Mouse (Mus musculus): ENCODE measurements around the gene Rps27l. TPM values are rescaled to one million over a fixed set of nuclear protein-coding genes. Genes with fewer than 3 reads are reported as not detected.

Rps27l gene
- total and polyA plus RNA-seq, 3 experiments, result 469 to 502 TPM; not detected in 1

DNA sequence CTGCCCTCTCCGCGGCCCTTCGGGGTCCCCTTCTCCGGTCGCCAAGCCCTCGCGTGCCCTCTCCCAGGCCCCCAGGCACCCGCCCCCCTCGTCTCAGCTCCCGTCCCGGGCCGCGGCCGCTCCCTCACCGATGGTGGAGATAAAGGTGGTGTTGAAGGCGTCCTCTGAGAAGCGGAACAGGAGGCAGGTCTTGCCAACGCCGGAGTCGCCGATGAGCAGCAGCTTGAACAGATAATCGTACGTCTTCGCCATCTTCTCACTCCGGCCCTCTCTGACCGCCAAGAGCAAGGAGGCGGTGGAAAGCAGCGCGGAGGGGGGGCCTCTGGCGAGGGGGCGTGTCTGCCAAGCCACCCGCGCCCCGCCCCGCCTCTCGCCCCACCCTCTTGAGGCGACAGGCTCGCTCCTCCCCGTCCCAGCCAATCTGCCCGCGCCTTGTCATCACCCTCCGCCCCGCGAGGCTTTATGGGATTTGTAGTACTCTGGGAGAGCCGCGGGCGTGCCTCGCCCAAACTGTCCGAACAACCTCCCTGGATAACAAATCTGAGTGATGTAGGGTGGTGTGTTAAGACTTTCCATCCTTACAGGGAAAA lies 26.4 kb upstream of the Rps27l start, which contains the start of gene Rab8b (continued):
- TF ChIP-seq MXI1 (IDR thresholded peaks at IDR 0.05; ENCODE audit: low read depth, low read length) (peak; percentile 85), JUND (IDR thresholded peaks at IDR 0.05; ENCODE audit: low read depth, low read length) (no peak), ELF1 (IDR thresholded peaks at IDR 0.05; ENCODE audit: low read depth, low read length) (peak; percentile 31; the same call in 1 of the 2 replicates), EP300 (IDR thresholded peaks at IDR 0.05; ENCODE audit: low read depth in 1 of 2, low read length in 2 of 2) (no peak), ETS1 (IDR thresholded peaks at IDR 0.05; ENCODE audit: low read depth, low read length) (no peak), USF2 (IDR thresholded peaks at IDR 0.05; ENCODE audit: borderline replicate concordance in 1 of 2, insufficient read depth in 1 of 2, low read depth in 1 of 2, low read length in 2 of 2) (no peak), MEF2A (IDR thresholded peaks at IDR 0.05; ENCODE audit: extremely low read depth, insufficient replicate concordance, low read depth, low read length, poor library complexity, severe bottlenecking) (no peak), SMC3 (IDR thresholded peaks at IDR 0.05; ENCODE audit: low read depth, low read length) (no peak), GABPA (IDR thresholded peaks at IDR 0.05; ENCODE audit: low read depth, low read length) (no peak), TAL1 (IDR thresholded peaks at IDR 0.05; ENCODE audit: low read length) (no peak), MAZ (IDR thresholded peaks at IDR 0.05; ENCODE audit: low read depth, low read length) (peak; percentile 83; the same call in 1 of the 2 replicates)

GRCm38 (mm10) chr9:66919981-66920380 lies 25.9 kb upstream of the Rps27l start:
- H3K27ac ChIP-seq (ENCODE audit: control insufficient read depth, low read depth, low read length), result no peak overlapping the region
- peaks cover 0 to 42% of the 10 kb centered on the region in 2 experiments; a peak in 2 of 4 replicates for H3K36me3 ChIP-seq (ENCODE audit: control insufficient read depth in 1 of 2, insufficient read depth in 2 of 2, low read length in 2 of 2)
- H3K9me3 ChIP-seq (replicated peaks; ENCODE audit: insufficient read depth, low read length), result no peaks in the 10 kb centered on the region
- peaks cover 25% of the 10 kb centered on the region in 2 experiments for H3K4me1 ChIP-seq (ENCODE audit: control insufficient read depth in 1 of 2, insufficient read depth in 2 of 2, low read length in 2 of 2)
- peak overlapping the region; percentile 53 to 67 for H3K4me3 ChIP-seq (ENCODE audit: control insufficient read depth in 1 of 2, insufficient read depth in 1 of 2, low read depth in 2 of 2, low read length in 2 of 2)
- peaks cover 20% of the 10 kb centered on the region for H3K79me2 ChIP-seq (ENCODE audit: control insufficient read depth, insufficient read depth, low read length, poor library complexity)
- TF ChIP-seq ZC3H11A (IDR thresholded peaks at IDR 0.05; ENCODE audit: low read depth, low read length) (no peak), HCFC1 (IDR thresholded peaks at IDR 0.05; ENCODE audit: low read depth, low read length) (no peak), MAZ (IDR thresholded peaks at IDR 0.05; ENCODE audit: low read depth, low read length) (no peak), MAFK (IDR thresholded peaks at IDR 0.05; ENCODE audit: borderline replicate concordance, low read depth, low read length) (no peak), TAL1 (IDR thresholded peaks at IDR 0.05; ENCODE audit: low read length) (no peak), ELF1 (IDR thresholded peaks at IDR 0.05; ENCODE audit: low read depth, low read length) (no peak), MYC (IDR thresholded peaks at IDR 0.05; ENCODE audit: low read depth, low read length) (no peak), MAX (IDR thresholded peaks at IDR 0.05; ENCODE audit: low read length) (no peak), MYB (IDR thresholded peaks at IDR 0.05; ENCODE audit: low read depth, low read length) (no peak), TBP (IDR thresholded peaks at IDR 0.05; ENCODE audit: low read depth, low read length) (no peak), ZMIZ1 (IDR thresholded peaks at IDR 0.05; ENCODE audit: low read depth, low read length) (no peak), NELFE (IDR thresholded peaks at IDR 0.05; ENCODE audit: low read depth, low read length) (no peak), CTCF (IDR thresholded peaks at IDR 0.05 in 2 of 3, conservative IDR thresholded peaks at IDR 0.05 in 1 of 3; ENCODE audit: control insufficient read depth in 1 of 3, insufficient read depth in 1 of 3, low read depth in 2 of 3, low read length in 3 of 3, poor library complexity in 1 of 3, severe bottlenecking in 1 of 3) (no peak), ETS1 (IDR thresholded peaks at IDR 0.05; ENCODE audit: low read depth, low read length) (no peak), POLR2AphosphoS5 (IDR thresholded peaks at IDR 0.05; ENCODE audit: borderline replicate concordance, low read depth, low read length) (no peak), UBTF (IDR thresholded peaks at IDR 0.05; ENCODE audit: borderline replicate concordance, insufficient read depth, low read depth, low read length) (no peak), ZKSCAN1 (IDR thresholded peaks at IDR 0.05; ENCODE audit: low read depth, low read length) (no peak)
- H3K9ac ChIP-seq (ENCODE audit: control insufficient read depth, low read depth, low read length, poor library complexity, severe bottlenecking), result peak overlapping the region; percentile 37
- DNase-seq (ENCODE audit: low read depth, low spot score), result no peak
- no peaks in the 10 kb centered on the region for H3K27me3 ChIP-seq (ENCODE audit: control insufficient read depth in 1 of 2, insufficient read depth in 2 of 2, low read length in 2 of 2)

All from MEL (cell line).